Mouse (Mus musculus) hindbrain, postnatal 0 days (tissue): ENCODE data around the gene 1700069L16Rik. TPM values are rescaled to one million over a fixed set of nuclear protein-coding genes. Genes with fewer than 3 reads are reported as not detected.

Source experiments
- ATAC-seq: fragments of 200-750 bp; cut with Nextera tagmentation; 2 replicates; pipeline ENCODE4 v1.8.0; 2017; ENCODE audit warnings: mild to moderate bottlenecking, moderate TSS enrichment, moderate library complexity
- DNase-seq: peaks from one replicate; pipeline ENCODE4 v3.0.0-alpha.2; 2015; ENCODE audit warnings: low spot score
- H3K27ac ChIP-seq: fragments of 300-500 bp; sonication (generic); 2 replicates; pipeline ENCODE4 v1.5.1; 2014; ENCODE audit warnings: mild to moderate bottlenecking
- H3K27me3 ChIP-seq: fragments of 300-500 bp; sonication (generic); 2 replicates; pipeline ENCODE4 v1.6.1; 2014; ENCODE audit warnings: low read length, mixed read lengths; ENCODE audit not compliant: insufficient read depth
- H3K36me3 ChIP-seq: fragments of 300-500 bp; sonication (generic); 2 replicates; pipeline ENCODE4 v1.6.1; 2014; ENCODE audit warnings: low read length, mixed read lengths; ENCODE audit not compliant: insufficient read depth
- H3K4me1 ChIP-seq: fragments of 300-500 bp; sonication (generic); 2 replicates; pipeline ENCODE4 v1.6.1; 2014; ENCODE audit warnings: antibody characterized with exemption, low read length, mixed read lengths; ENCODE audit not compliant: insufficient read depth
- H3K4me2 ChIP-seq: fragments of 300-500 bp; sonication (generic); 2 replicates; pipeline ENCODE4 v1.6.1; 2014; ENCODE audit warnings: low read depth, mild to moderate bottlenecking, low read length, moderate library complexity, mixed read lengths
- H3K4me3 ChIP-seq: fragments of 300-500 bp; sonication (generic); 2 replicates; pipeline ENCODE4 v1.5.1; 2014; ENCODE audit warnings: low read length
- H3K9ac ChIP-seq: fragments of 300-500 bp; sonication (generic); replicated peaks from 2 replicates; pipeline ENCODE4 v1.6.1; 2014; ENCODE audit warnings: mild to moderate bottlenecking, low read length, moderate library complexity, mixed read lengths
- H3K9me3 ChIP-seq: fragments of 300-500 bp; sonication (generic); 2 replicates; pipeline ENCODE4 v1.6.1; 2016; ENCODE audit warnings: low read length, mixed read lengths
- CTCF ChIP-seq: IDR thresholded peaks from 2 replicates; pipeline ENCODE4 v1.5.1; 2016; ENCODE audit warnings: antibody characterized with exemption, control low read depth, low read depth
- WGBS: fragments of 180-500 bp; shearing (Covaris S2); extraction: QIAGEN DNeasy Blood & Tissue Kit; methylation state at CpG from one replicate; pipeline ENCODE4 v1.1.7; 2014; 5-methylcytosine and 5-hydroxymethylcytosine counted together
- polyA plus RNA-seq: library from polyadenylated mRNA; unstranded; fragments of >200 nt; fragmentation: Nextera tagmentation; extraction: Ambion mirVana; gene quantifications from 2 replicates; pipeline ENCODE4 v1.2.1, GENCODE M21; 2015
- total RNA-seq: library from RNA; depleted of rRNA; stranded (reverse); fragments of >200 nt; gene quantifications from 2 replicates; pipeline ENCODE4 v1.2.3, GENCODE M21; 2014

1700069L16Rik gene
- total and polyA plus RNA-seq, 2 experiments from 2014 or later: not detected

DNA sequence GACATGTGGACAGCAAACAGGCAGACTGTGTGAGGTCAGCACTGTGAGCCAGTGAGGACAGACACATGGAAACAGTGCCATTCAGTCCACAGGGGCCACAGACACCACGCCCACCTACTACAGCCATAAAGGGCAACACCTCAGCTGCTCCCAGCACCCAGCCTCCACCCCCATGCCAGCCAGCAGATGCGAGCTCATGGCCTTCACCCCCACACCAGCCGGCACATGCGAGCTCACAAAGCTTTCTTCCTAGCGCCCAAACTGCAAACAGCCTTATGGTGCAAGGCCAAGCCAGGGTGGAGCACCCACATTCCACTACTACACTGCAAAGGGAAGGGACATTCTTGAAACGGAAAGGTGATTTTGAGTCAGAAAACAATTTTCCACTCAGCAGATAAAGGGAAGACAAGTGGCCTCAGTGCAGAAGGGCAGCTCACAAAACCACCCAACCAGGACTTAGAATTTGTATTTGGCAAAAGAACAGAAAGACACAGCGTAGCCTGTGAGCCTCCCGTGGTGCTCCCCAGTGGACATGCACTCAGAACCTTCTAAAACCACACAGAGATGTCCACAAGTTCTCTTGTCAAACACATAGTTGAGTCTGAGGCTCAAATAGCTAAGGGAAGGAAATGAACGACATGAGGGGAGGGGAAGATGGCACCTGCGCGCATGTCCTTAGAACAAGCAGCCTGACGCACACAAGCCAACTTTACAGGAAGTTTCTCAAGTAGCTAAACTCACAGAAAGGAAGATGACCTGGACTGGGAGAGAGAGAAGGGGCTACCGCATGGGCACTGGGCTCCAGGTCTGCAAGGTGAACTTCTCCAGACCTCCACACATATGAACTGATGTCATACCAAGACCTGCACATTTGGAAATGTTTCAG is 41.3 kb upstream of the 1700069L16Rik start:
- Histone ChIP-seq H3K27me3 (no peaks in the 10 kb centered on the region), H3K4me3 (no peak overlapping the region), H3K9ac (no peak overlapping the region), H3K27ac (no peak overlapping the region), H3K36me3 (peaks cover 16% of the 10 kb centered on the region; the same call in 1 of the 2 replicates), H3K9me3 (no peaks in the 10 kb centered on the region), H3K4me1 (peaks cover 12% of the 10 kb centered on the region), H3K4me2 (no peak overlapping the region)
- ATAC-seq (no peak), DNase-seq (no peak)
- TF ChIP-seq CTCF: no peak
- 90% methylated on average over 13 of the region's 13 CpGs for WGBS

DNA sequence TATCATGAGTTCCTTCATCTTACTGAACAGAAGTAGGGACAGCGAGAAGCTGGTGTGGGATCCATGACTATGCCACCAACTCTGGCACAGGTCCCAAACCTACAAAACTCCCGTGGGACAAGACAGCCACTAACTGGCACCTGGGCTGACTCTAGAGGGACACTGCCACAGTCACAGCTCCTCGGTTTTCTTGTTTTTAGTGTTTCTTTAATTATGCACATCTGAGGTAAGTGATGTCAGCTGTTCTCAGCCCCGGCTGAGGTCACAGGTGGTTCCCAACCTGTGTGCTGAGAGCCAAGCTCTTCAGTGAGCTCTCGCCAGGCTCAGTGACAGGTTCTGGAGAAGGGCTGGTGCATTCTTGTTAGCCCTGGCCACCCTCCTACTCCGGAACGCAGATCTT is 39.9 kb upstream of the 1700069L16Rik start:
- Histone ChIP-seq H3K4me3 (no peak overlapping the region), H3K4me2 (no peak overlapping the region), H3K36me3 (peaks cover 27% of the 10 kb centered on the region; the same call in 1 of the 2 replicates), H3K4me1 (no peaks in the 10 kb centered on the region), H3K9ac (no peak overlapping the region), H3K27ac (no peak overlapping the region), H3K9me3 (no peaks in the 10 kb centered on the region), H3K27me3 (no peaks in the 10 kb centered on the region)
- ATAC-seq (no peak), DNase-seq (no peak)
- TF ChIP-seq CTCF: no peak
- 91% methylated on average over 7 of the region's 7 CpGs for WGBS

DNA sequence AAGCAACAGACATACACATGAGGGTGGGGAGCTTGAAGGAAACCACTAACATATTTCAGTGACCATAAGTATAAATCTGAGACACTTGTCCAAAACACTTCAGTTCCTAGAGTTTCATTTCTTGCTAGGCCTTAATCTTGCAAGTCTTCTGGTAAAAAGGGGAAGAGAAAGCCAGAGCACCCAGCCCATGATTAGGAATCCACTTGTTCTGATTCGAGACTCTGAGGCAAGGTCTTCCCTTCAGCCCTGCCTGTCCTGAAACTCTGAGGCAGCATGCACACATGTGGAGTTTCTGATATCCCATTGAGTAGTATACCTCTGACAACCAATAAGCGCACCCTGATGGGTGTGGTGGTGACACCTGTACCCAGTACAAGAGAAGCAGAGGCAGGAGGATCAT is 37.0 kb upstream of the 1700069L16Rik start:
- ATAC-seq (no peak), DNase-seq (no peak)
- Histone ChIP-seq H3K4me3 (no peak overlapping the region), H3K36me3 (peaks cover 49% of the 10 kb centered on the region), H3K4me1 (no peaks in the 10 kb centered on the region), H3K27me3 (no peaks in the 10 kb centered on the region), H3K4me2 (no peak overlapping the region), H3K9ac (no peak overlapping the region), H3K9me3 (no peaks in the 10 kb centered on the region), H3K27ac (no peak overlapping the region)
- no peak for TF ChIP-seq CTCF
- WGBS: 96% methylated on average over 2 of the region's 2 CpGs

DNA sequence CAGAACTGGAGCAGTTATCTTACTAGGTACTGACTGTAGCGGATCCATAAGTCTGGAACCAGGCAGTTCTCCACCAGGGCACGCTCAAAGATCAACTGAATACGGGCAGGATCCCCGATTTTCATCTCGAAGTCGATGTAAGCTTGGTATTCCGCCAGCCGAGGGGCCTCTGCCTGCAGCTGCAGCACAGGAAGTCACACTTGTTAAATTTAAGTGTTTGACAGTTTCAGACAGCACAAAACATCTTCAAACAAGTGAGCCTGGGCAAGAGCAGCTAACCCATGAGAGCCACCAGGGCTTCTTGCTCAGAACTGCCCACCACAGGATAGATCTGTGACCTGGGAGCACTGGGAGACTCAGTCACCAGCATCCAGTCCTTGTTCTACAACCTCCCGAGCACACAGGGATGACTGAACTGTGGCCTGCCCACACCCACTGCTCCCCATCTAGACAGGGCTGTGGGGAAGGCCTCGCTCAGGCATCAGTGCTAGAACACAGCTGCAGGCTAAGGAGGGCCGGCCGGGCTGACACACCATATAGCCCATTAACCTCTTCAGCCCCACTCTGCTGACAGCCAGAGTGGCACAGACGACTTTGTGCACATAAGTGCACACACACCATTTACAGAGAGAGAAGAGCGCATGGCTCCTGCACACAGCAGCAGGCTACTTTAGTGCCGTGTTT is 30.9 kb upstream of the 1700069L16Rik start:
- H3K27ac ChIP-seq: no peak overlapping the region
- 91% methylated on average over 15 of the region's 15 CpGs for WGBS
- ATAC-seq (no peak), DNase-seq (no peak)
- H3K36me3 ChIP-seq: peaks cover 91% of the 10 kb centered on the region
- H3K4me2 ChIP-seq: no peak overlapping the region
- TF ChIP-seq CTCF: no peak
- no peaks in the 10 kb centered on the region for H3K4me1 ChIP-seq
- no peaks in the 10 kb centered on the region for H3K27me3 ChIP-seq
- no peak overlapping the region for H3K9ac ChIP-seq
- H3K9me3 ChIP-seq: no peaks in the 10 kb centered on the region
- H3K4me3 ChIP-seq: no peak overlapping the region

DNA sequence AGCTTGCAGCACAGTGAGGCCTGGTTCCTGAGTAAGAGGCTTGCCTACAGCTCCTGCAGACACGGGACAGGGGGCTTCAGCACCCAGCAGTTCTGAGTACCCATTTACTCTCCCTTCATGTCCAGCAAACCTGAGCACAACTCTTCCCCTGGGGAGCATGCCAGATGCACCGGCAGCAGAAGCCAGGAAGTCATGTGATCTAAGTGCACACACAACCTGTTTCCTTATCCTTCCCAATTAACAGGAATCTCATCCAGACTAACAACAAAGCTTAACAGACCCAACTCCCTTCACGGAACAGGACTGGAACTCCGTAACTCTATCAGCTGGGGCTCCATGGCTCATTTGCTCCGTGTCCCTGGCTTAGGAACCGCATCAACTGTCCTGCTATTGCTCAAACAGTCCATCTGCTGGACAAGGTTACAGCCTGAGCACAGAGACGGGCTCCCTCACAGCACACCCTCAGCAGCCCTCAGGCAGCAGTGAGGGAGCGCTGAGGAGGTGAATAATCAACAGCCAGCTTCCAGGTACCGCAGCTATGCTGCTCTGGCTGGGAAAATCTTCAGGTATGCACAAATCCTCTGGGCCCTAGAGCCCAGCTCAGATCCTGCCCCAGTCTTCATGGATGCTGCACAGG is 27.1 kb upstream of the 1700069L16Rik start:
- no peak overlapping the region for H3K27ac ChIP-seq
- H3K9me3 ChIP-seq: no peaks in the 10 kb centered on the region
- no peak overlapping the region for H3K4me3 ChIP-seq
- no peaks in the 10 kb centered on the region for H3K27me3 ChIP-seq
- ATAC-seq (no peak), DNase-seq (no peak)
- no peak overlapping the region for H3K4me2 ChIP-seq
- WGBS: 82% methylated on average over 9 of the region's 9 CpGs
- peaks cover 94% of the 10 kb centered on the region for H3K36me3 ChIP-seq
- TF ChIP-seq CTCF: no peak
- H3K4me1 ChIP-seq: no peaks in the 10 kb centered on the region
- H3K9ac ChIP-seq: no peak overlapping the region

DNA sequence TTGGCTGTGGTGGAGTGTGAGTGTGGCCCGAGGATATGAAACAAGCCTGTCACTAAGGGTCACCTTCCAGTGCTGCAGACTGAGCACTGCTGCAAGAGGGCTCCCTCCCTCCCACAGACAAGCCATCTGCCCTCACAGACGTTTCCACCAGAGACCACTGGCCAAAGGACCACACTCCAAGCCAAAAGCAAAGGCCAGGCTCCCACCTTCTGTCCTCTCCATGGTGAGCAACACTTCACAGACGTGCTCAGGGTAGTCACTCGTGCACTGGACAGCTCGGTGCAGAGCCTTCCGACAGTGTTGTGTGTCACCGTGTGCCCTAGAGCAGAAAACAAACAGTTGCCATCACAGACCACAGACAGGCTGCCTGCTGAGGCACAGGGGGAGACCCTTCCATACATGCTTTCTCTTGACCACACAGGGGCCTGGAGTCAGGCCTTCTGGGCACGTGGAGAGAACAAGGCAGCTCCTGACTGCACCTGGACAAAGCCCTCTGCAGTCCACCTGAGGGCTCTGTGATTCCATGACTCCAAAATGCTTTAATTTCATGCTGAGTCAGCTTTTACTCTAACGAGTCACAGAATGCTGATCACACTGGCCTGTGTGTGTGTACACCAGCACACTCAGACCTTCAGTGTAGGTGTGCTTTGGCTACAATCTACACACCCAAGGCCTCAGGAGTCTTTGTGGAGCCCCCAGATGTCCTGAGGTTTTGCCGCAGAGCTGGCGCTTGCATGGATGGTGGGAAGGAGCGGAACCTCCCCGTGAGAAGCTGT is 24.2 kb upstream of the 1700069L16Rik start:
- Histone ChIP-seq H3K9me3 (no peaks in the 10 kb centered on the region), H3K9ac (no peak overlapping the region), H3K4me2 (no peak overlapping the region), H3K27ac (no peak overlapping the region), H3K27me3 (no peaks in the 10 kb centered on the region), H3K4me1 (no peaks in the 10 kb centered on the region), H3K4me3 (no peak overlapping the region), H3K36me3 (peaks cover 97% of the 10 kb centered on the region)
- 89% methylated on average over 13 of the region's 13 CpGs for WGBS
- ATAC-seq (peak; percentile 54), DNase-seq (no peak)
- TF ChIP-seq CTCF: no peak
